Comparison of ENCODE assay signal across 21 mouse cellular contexts in genomic region chr8:82476708-82477425, GRCm38 (mm10).
A peak's percentile ranks its signal among the peaks of the same experiment; 100 is the strongest.
DNase-seq lines count a peak whose midpoint lies in the region; ATAC-seq and TF ChIP-seq lines count a peak whose summit lies in the region.
"Had no signal": no experiment of that assay in that cellular context is flagged by ENCODE, and none has a peak within 500 bp of the region (broad histone marks: within the 10 kb centered on the region; RNA-seq: fewer than 3 reads in every experiment).

No protein-coding gene starts in this region.

- H3K4me1 ChIP-seq in kidney, embryonic 15.5 days: peaks cover 15% of the 10 kb centered on the region
- H3K4me1 ChIP-seq: forebrain, embryonic 13.5 days; hindbrain, embryonic 12.5 days; neural tube, embryonic 12.5 days; stomach, embryonic 15.5 days had no signal

- H3K27me3 ChIP-seq in kidney, embryonic 15.5 days: no peaks in the 10 kb centered on the region
- H3K27me3 ChIP-seq: CH12.LX; forebrain, embryonic 13.5 days; hindbrain, embryonic 12.5 days; megakaryocyte, embryonic 14.5 days; neural tube, embryonic 12.5 days; stomach, embryonic 15.5 days had no signal

- no peaks in the 10 kb centered on the region for H3K36me3 ChIP-seq in kidney, embryonic 15.5 days
- H3K36me3 ChIP-seq: hindbrain, embryonic 12.5 days; limb, embryonic 10.5 days; neural tube, embryonic 12.5 days; stomach, embryonic 15.5 days had no signal

- 43% methylated on average over 7 of the region's 7 CpGs for WGBS in kidney, embryonic 15.5 days

- no peak overlapping the region; the same call in 1 of the 2 replicates for H3K4me3 ChIP-seq in gastrocnemius, adult 2 months
- no peak overlapping the region for H3K4me3 ChIP-seq in kidney, embryonic 15.5 days (replicated peaks)
- H3K4me3 ChIP-seq: forebrain, embryonic 13.5 days; hindbrain, embryonic 12.5 days; limb, embryonic 10.5 days; megakaryocyte, embryonic 14.5 days; neural tube, embryonic 12.5 days; stomach, embryonic 15.5 days had no signal

- TF ChIP-seq CTCF in gastrocnemius, adult 2 months (IDR thresholded peaks at IDR 0.05): no peak

- H3K9ac ChIP-seq in kidney, embryonic 15.5 days: no peak overlapping the region
- H3K9ac ChIP-seq: forebrain, embryonic 13.5 days; hindbrain, embryonic 12.5 days; liver, postnatal 0 days; neural tube, embryonic 12.5 days; stomach, embryonic 15.5 days had no signal

- H3K4me2 ChIP-seq in kidney, embryonic 15.5 days: no peak overlapping the region
- H3K4me2 ChIP-seq: forebrain, embryonic 13.5 days; hindbrain, embryonic 12.5 days; neural tube, embryonic 12.5 days; stomach, embryonic 15.5 days had no signal

- H3K9me3 ChIP-seq in kidney, embryonic 15.5 days (replicated peaks): no peaks in the 10 kb centered on the region
- H3K9me3 ChIP-seq: forebrain, embryonic 13.5 days; hindbrain, embryonic 12.5 days; limb, embryonic 10.5 days; megakaryocyte, embryonic 14.5 days; neural tube, embryonic 12.5 days; stomach, embryonic 15.5 days had no signal

- intact Hi-C loops in gastrocnemius, adult 2 months (cut with DNase I): loop anchor here (2.0 kb wide), 1 partner anchor 74 kb away; the partner anchor contains the start of gene Il15
- intact Hi-C loops in gastrocnemius, postnatal 36 days (cut with DNase I): no loop called here
- intact Hi-C loops in heart, postnatal 14 days (cut with DNase I): no loop called here

- peak; percentile 80 for ATAC-seq in kidney, embryonic 15.5 days (replicated peaks; ENCODE audit: low FRiP score)
- ATAC-seq: forebrain, embryonic 13.5 days; inflammation-experienced regulatory T-cells, adult 6 months; liver, postnatal 0 days had no signal

- no peak for DNase-seq in gastrocnemius, adult 2 months
- DNase-seq in gastrocnemius, postnatal 36 days: no peak
- DNase-seq in 3T3-L1 (ENCODE audit: low read depth, low spot score): peak; percentile 22
- DNase-seq in embryo, embryonic 11 days: peak; percentile 45
- no peak for DNase-seq in heart, postnatal 14 days
- no peak for DNase-seq in right cerebral cortex, postnatal 36 days (ENCODE audit: low spot score in 2 of 2)
- no peak for DNase-seq in lung, postnatal 36 days
- DNase-seq: cerebellum, adult 9-10 months; gastrocnemius, postnatal 14 days; liver, postnatal 0 days; lung, postnatal 14 days; thymus, adult 2 months had no signal

- H3K27ac ChIP-seq in gastrocnemius, adult 2 months: peak overlapping the region; percentile 85
- peak overlapping the region; percentile 39; the same call in 1 of the 2 replicates for H3K27ac ChIP-seq in kidney, embryonic 15.5 days
- H3K27ac ChIP-seq: forebrain, embryonic 13.5 days; hindbrain, embryonic 12.5 days; limb, embryonic 10.5 days; neural tube, embryonic 12.5 days; stomach, embryonic 15.5 days had no signal

Comparison
In these comparisons a context has a peak if more than half of its experiments do, and no peak if none do; other contexts are left out.
1. DNase-seq: peak in 3T3-L1 (single experiment) and embryo, embryonic 11 days (single experiment); none in gastrocnemius, adult 2 months (single experiment), gastrocnemius, postnatal 36 days (0 of 2), heart, postnatal 14 days (0 of 2), right cerebral cortex, postnatal 36 days (0 of 2) and lung, postnatal 36 days (single experiment).